Comparison of ENCODE assay signal across 22 mouse cellular contexts in the genomic region with DNA sequence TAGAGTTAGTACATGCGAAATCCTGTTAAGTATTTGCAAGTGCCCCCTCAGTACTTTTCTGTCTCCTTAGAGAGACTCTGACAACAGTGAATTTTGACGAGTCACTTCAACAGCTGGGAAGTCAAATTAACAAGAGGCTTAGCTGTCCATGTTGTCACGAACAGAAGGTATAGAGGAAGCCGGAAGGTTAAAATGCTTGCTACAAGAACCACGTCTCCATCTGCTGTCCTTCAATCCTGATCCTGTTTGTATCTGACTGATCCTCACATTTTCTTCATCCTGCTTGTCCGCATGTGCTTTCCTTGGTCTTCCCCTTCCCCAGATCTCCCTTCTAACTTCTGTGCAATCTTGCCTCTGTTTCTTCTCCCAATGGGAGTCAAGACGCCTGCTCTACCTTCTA. TPM values are rescaled to one million over a fixed set of nuclear protein-coding genes. Genes with fewer than 3 reads are reported as not detected.
DNase-seq lines count a peak whose midpoint lies in the region; ATAC-seq and TF ChIP-seq lines count a peak whose summit lies in the region.
"Had no signal": no experiment of that assay in that cellular context is flagged by ENCODE, and none has a peak within 500 bp of the region (broad histone marks: within the 10 kb centered on the region; RNA-seq: fewer than 3 reads in every experiment).

No protein-coding gene starts in this region.

- H3K4me2 ChIP-seq in limb, embryonic 13.5 days (replicated peaks), result no peak overlapping the region
- peak overlapping the region; percentile 11; the same call in 1 of the 2 replicates for H3K4me2 ChIP-seq in liver, embryonic 16.5 days (ENCODE audit: low read depth, low read length)
- H3K4me2 ChIP-seq in forebrain, postnatal 0 days (ENCODE audit: low read depth), result no peak overlapping the region
- H3K4me2 ChIP-seq: heart, embryonic 11.5 days; neural tube, embryonic 15.5 days had no signal

- no peaks in the 10 kb centered on the region for H3K36me3 ChIP-seq in limb, embryonic 13.5 days
- H3K36me3 ChIP-seq in limb, embryonic 10.5 days, result no peaks in the 10 kb centered on the region
- peaks cover 2 to 18% of the 10 kb centered on the region in 2 experiments for H3K36me3 ChIP-seq in MEL (ENCODE audit: control insufficient read depth in 1 of 2, insufficient read depth in 2 of 2, low read length in 2 of 2)
- no peaks in the 10 kb centered on the region for H3K36me3 ChIP-seq in liver, embryonic 16.5 days (ENCODE audit: control insufficient read depth, insufficient read depth)
- no peaks in the 10 kb centered on the region for H3K36me3 ChIP-seq in forebrain, postnatal 0 days (ENCODE audit: insufficient read depth)
- H3K36me3 ChIP-seq: forebrain, embryonic 10.5 days; G1E; neural tube, embryonic 15.5 days had no signal

- no peaks in the 10 kb centered on the region for H3K9me3 ChIP-seq in limb, embryonic 13.5 days
- no peaks in the 10 kb centered on the region for H3K9me3 ChIP-seq in limb, embryonic 10.5 days (replicated peaks)
- H3K9me3 ChIP-seq in MEL (replicated peaks; ENCODE audit: insufficient read depth, low read length), result no peaks in the 10 kb centered on the region
- no peaks in the 10 kb centered on the region for H3K9me3 ChIP-seq in liver, embryonic 16.5 days (replicated peaks; ENCODE audit: control insufficient read depth, low read length)
- no peaks in the 10 kb centered on the region for H3K9me3 ChIP-seq in forebrain, postnatal 0 days (ENCODE audit: low read length)
- H3K9me3 ChIP-seq: forebrain, embryonic 10.5 days; neural tube, embryonic 15.5 days had no signal

- TF ChIP-seq POLR2A in MEL (IDR thresholded peaks at IDR 0.05; ENCODE audit: control insufficient read depth in 1 of 2, insufficient read depth in 1 of 2, low read depth in 1 of 2, low read length in 2 of 2, poor library complexity in 1 of 2), result no peak

- DNase-seq in limb, embryonic 10.5 days (ENCODE audit: low spot score), result no peak
- peak; percentile 58 for DNase-seq in A20 (ENCODE audit: low read depth, low spot score)
- peak; percentile 61 for DNase-seq in MEL (ENCODE audit: low read depth, low spot score)
- DNase-seq in forebrain, postnatal 0 days, result no peak
- DNase-seq in cerebellum, adult 9-11 months, result no peak
- DNase-seq in neural tube, embryonic 10.5 days (ENCODE audit: extremely low spot score, low spot score), result no peak
- DNase-seq: adrenal gland, postnatal 36 days; cerebellum, adult 2 months; kidney, adult 11 months; layer of hippocampus, postnatal 36 days; midbrain, embryonic 14.5 days; right cerebral cortex, postnatal 25 days had no signal

- TF ChIP-seq CTCF in MEL (IDR thresholded peaks at IDR 0.05 in 2 of 3, conservative IDR thresholded peaks at IDR 0.05 in 1 of 3; ENCODE audit: control insufficient read depth in 1 of 3, insufficient read depth in 1 of 3, low read depth in 2 of 3, low read length in 3 of 3, poor library complexity in 1 of 3, severe bottlenecking in 1 of 3), result no peak
- no peak for TF ChIP-seq CTCF in forebrain, postnatal 0 days (IDR thresholded peaks at IDR 0.05; ENCODE audit: low read depth)

- no peak overlapping the region for H3K4me3 ChIP-seq in limb, embryonic 13.5 days
- no peak overlapping the region for H3K4me3 ChIP-seq in limb, embryonic 10.5 days
- peak overlapping the region; percentile 77 to 92 for H3K4me3 ChIP-seq in MEL (ENCODE audit: control insufficient read depth in 1 of 2, insufficient read depth in 1 of 2, low read depth in 2 of 2, low read length in 2 of 2)
- H3K4me3 ChIP-seq in liver, embryonic 16.5 days (ENCODE audit: low read depth, low read length), result peak overlapping the region; percentile 17; the same call in 1 of the 2 replicates
- no peak overlapping the region for H3K4me3 ChIP-seq in forebrain, postnatal 0 days (ENCODE audit: low read depth, low read length)
- H3K4me3 ChIP-seq: forebrain, embryonic 10.5 days; layer of hippocampus, adult 2 months; neural tube, embryonic 15.5 days had no signal

- 84% methylated on average over 7 of the region's 7 CpGs for WGBS in limb, embryonic 13.5 days
- WGBS in limb, embryonic 10.5 days, result 84% methylated on average over 7 of the region's 7 CpGs
- 56% methylated on average over 7 of the region's 7 CpGs for WGBS in liver, embryonic 16.5 days (ENCODE audit: insufficient replicate concordance)
- 76% methylated on average over 7 of the region's 7 CpGs for WGBS in forebrain, postnatal 0 days

- no peak for TF ChIP-seq EP300 in MEL (IDR thresholded peaks at IDR 0.05; ENCODE audit: low read depth in 1 of 2, low read length in 2 of 2)

- ATAC-seq in limb, embryonic 13.5 days (ENCODE audit: low FRiP score, low read depth), result no peak
- no peak for ATAC-seq in liver, embryonic 16.5 days (ENCODE audit: low read depth)
- no peak for ATAC-seq in forebrain, postnatal 0 days
- ATAC-seq: hindbrain, embryonic 16.5 days; lung, postnatal 0 days had no signal

- TF ChIP-seq RAD21 in MEL (IDR thresholded peaks at IDR 0.05; ENCODE audit: low read depth, low read length), result no peak

- H3K27me3 ChIP-seq in limb, embryonic 13.5 days, result no peaks in the 10 kb centered on the region
- H3K27me3 ChIP-seq in limb, embryonic 10.5 days (ENCODE audit: low read depth, poor library complexity, severe bottlenecking), result no peaks in the 10 kb centered on the region
- no peaks in the 10 kb centered on the region for H3K27me3 ChIP-seq in MEL (ENCODE audit: control insufficient read depth in 1 of 2, insufficient read depth in 2 of 2, low read length in 2 of 2)
- H3K27me3 ChIP-seq in liver, embryonic 16.5 days (ENCODE audit: control insufficient read depth, insufficient read depth, low read depth, low read length), result no peaks in the 10 kb centered on the region
- H3K27me3 ChIP-seq in forebrain, postnatal 0 days (ENCODE audit: insufficient read depth, low read length), result no peaks in the 10 kb centered on the region
- H3K27me3 ChIP-seq: neural tube, embryonic 15.5 days had no signal

- H3K27ac ChIP-seq in limb, embryonic 13.5 days, result no peak overlapping the region
- no peak overlapping the region for H3K27ac ChIP-seq in limb, embryonic 10.5 days
- H3K27ac ChIP-seq in MEL (ENCODE audit: control insufficient read depth, low read depth, low read length), result peak overlapping the region; percentile 98
- peak overlapping the region; percentile 65 for H3K27ac ChIP-seq in liver, embryonic 16.5 days (ENCODE audit: low read length)
- H3K27ac ChIP-seq in forebrain, postnatal 0 days (ENCODE audit: low read depth, low read length), result no peak overlapping the region
- H3K27ac ChIP-seq: forebrain, embryonic 10.5 days; kidney, postnatal 0 days; neural tube, embryonic 15.5 days had no signal

- H3K4me1 ChIP-seq in limb, embryonic 13.5 days, result 0 out of 2 replicates have a peak, but pooled peaks cover 3% of the 10 kb centered on the region
- H3K4me1 ChIP-seq in limb, embryonic 10.5 days, result no peaks in the 10 kb centered on the region
- H3K4me1 ChIP-seq in MEL (ENCODE audit: control insufficient read depth in 1 of 2, insufficient read depth in 2 of 2, low read length in 2 of 2), result peaks cover 7 to 18% of the 10 kb centered on the region in 2 experiments; a peak in 3 of 4 replicates
- H3K4me1 ChIP-seq in liver, embryonic 16.5 days (ENCODE audit: control insufficient read depth, low read depth, low read length), result peaks cover 10% of the 10 kb centered on the region
- H3K4me1 ChIP-seq in forebrain, postnatal 0 days (ENCODE audit: insufficient read depth), result no peaks in the 10 kb centered on the region
- H3K4me1 ChIP-seq: forebrain, embryonic 10.5 days; neural tube, embryonic 15.5 days had no signal

- H3K9ac ChIP-seq in limb, embryonic 13.5 days, result 0 out of 2 replicates have a peak overlapping the region, but pooled peaks have one; percentile 19
- peak overlapping the region; percentile 74 for H3K9ac ChIP-seq in MEL (ENCODE audit: control insufficient read depth, low read depth, low read length, poor library complexity, severe bottlenecking)
- H3K9ac ChIP-seq in liver, embryonic 16.5 days (ENCODE audit: low read depth, low read length), result no peak overlapping the region
- H3K9ac ChIP-seq in forebrain, postnatal 0 days, result no peak overlapping the region
- H3K9ac ChIP-seq: neural tube, embryonic 15.5 days had no signal

- H3K79me2 ChIP-seq in MEL (ENCODE audit: control insufficient read depth, insufficient read depth, low read length, poor library complexity), result peaks cover 35% of the 10 kb centered on the region

TF ChIP-seq in MEL, 35 proteins besides CTCF, POLR2A, EP300 and RAD21 (continues in another document):
- TF ChIP-seq ZMIZ1 (IDR thresholded peaks at IDR 0.05; ENCODE audit: low read depth, low read length), result no peak
- TF ChIP-seq NRF1 (IDR thresholded peaks at IDR 0.05; ENCODE audit: insufficient read depth, low read depth, low read length, poor library complexity, severe bottlenecking), result no peak
- TF ChIP-seq MAFK (IDR thresholded peaks at IDR 0.05; ENCODE audit: borderline replicate concordance, low read depth, low read length), result no peak
- no peak for TF ChIP-seq ELF1 (IDR thresholded peaks at IDR 0.05; ENCODE audit: low read depth, low read length)
- TF ChIP-seq ETS1 (IDR thresholded peaks at IDR 0.05; ENCODE audit: low read depth, low read length), result no peak
- TF ChIP-seq ZC3H11A (IDR thresholded peaks at IDR 0.05; ENCODE audit: low read depth, low read length), result no peak
- TF ChIP-seq MAZ (IDR thresholded peaks at IDR 0.05; ENCODE audit: low read depth, low read length), result no peak
- TF ChIP-seq POLR2AphosphoS2 (IDR thresholded peaks at IDR 0.05; ENCODE audit: low read length), result no peak
- no peak for TF ChIP-seq UBTF (IDR thresholded peaks at IDR 0.05; ENCODE audit: borderline replicate concordance, insufficient read depth, low read depth, low read length)
- no peak for TF ChIP-seq BHLHE40 (IDR thresholded peaks at IDR 0.05; ENCODE audit: borderline replicate concordance, low read depth, low read length)
- TF ChIP-seq GABPA (IDR thresholded peaks at IDR 0.05; ENCODE audit: low read depth, low read length), result no peak
- TF ChIP-seq NELFE (IDR thresholded peaks at IDR 0.05; ENCODE audit: low read depth, low read length), result no peak
- TF ChIP-seq GATA1 (IDR thresholded peaks at IDR 0.05; ENCODE audit: low read depth, low read length), result 0 out of 2 replicates have a peak, but pooled peaks have one; percentile 0
- TF ChIP-seq MYB (IDR thresholded peaks at IDR 0.05; ENCODE audit: low read depth, low read length), result no peak
- 0 out of 2 replicates have a peak, but pooled peaks have one; percentile 68 for TF ChIP-seq MYC (IDR thresholded peaks at IDR 0.05; ENCODE audit: low read depth, low read length)

RNA-seq across cellular contexts. Expression of a gene that starts 53.8 kb away (rescaled TPM):
- 3.3 and 5.5 TPM in 2 replicates for polyA plus RNA-seq in limb, embryonic 13.5 days (2015; fragmentation: Nextera tagmentation; extraction: Ambion mirVana)
- polyA plus RNA-seq in limb, embryonic 10.5 days (2016; fragmentation: Nextera tagmentation; extraction: Ambion mirVana), result 1.2 TPM in 2 replicates
- 16.1 and 17.8 TPM in 2 replicates for total RNA-seq in MEL (2012; rRNA removed)
- 10 to 100 TPM in 1 of 2 experiments, not detected in 1; 30.1 TPM for polyA plus RNA-seq in MEL (2012; ENCODE audit: insufficient read depth in 1 of 2, insufficient read length in 2 of 2, low read depth in 1 of 2, low replicate concordance in 2 of 2, missing spikeins in 1 of 2)
- polyA plus RNA-seq in liver, embryonic 16.5 days (2015; fragmentation: Nextera tagmentation; extraction: Ambion mirVana), result 6.2 and 8.4 TPM in 2 replicates
- 0.29 and 0.54 TPM in 2 replicates for total RNA-seq in forebrain, postnatal 0 days (2014; rRNA removed)
- polyA plus RNA-seq in forebrain, postnatal 0 days (2015; fragmentation: Nextera tagmentation; extraction: Ambion mirVana), result 0.21 and 0.69 TPM in 2 replicates

Comparison
In these comparisons a context has a peak if more than half of its experiments do, and no peak if none do; other contexts are left out.
1. H3K27ac ChIP-seq: peak in MEL (single experiment) and liver, embryonic 16.5 days (single experiment); none in limb, embryonic 13.5 days (single experiment), limb, embryonic 10.5 days (single experiment) and forebrain, postnatal 0 days (single experiment).
2. H3K4me3 ChIP-seq: peak in MEL (2 of 2) and liver, embryonic 16.5 days (single experiment); none in limb, embryonic 13.5 days (single experiment), limb, embryonic 10.5 days (single experiment) and forebrain, postnatal 0 days (single experiment).
3. H3K9ac ChIP-seq: peak in limb, embryonic 13.5 days (single experiment) and MEL (single experiment); none in liver, embryonic 16.5 days (single experiment) and forebrain, postnatal 0 days (single experiment).
4. DNase-seq: peak in A20 (single experiment) and MEL (single experiment); none in limb, embryonic 10.5 days (single experiment), forebrain, postnatal 0 days (single experiment), cerebellum, adult 9-11 months (single experiment) and neural tube, embryonic 10.5 days (single experiment).